Mouse (Mus musculus) cerebellum, adult 11 months (tissue): Measurements from ENCODE around the gene Ercc2.

Source experiments
- DNase-seq: peaks from one replicate; pipeline ENCODE4 v3.0.0; 2022

Ercc2 gene

GRCm38 (mm10) chr7:19359892-19360641, 21.7 kb upstream of the Ercc2 start:
- DNase-seq = peak; percentile 66

- DNase-seq = peak; percentile 91
Observed at GRCm38 (mm10) chr7:19360944-19361343, 20.9 kb upstream of the Ercc2 start.

- peak; percentile 74 for DNase-seq
Observed at GRCm38 (mm10) chr7:19361720-19362119, 20.1 kb upstream of the Ercc2 start.

- no peak for DNase-seq
Observed at GRCm38 (mm10) chr7:19362276-19362675, 19.5 kb upstream of the Ercc2 start.

- peak; percentile 76 for DNase-seq
Observed at GRCm38 (mm10) chr7:19363881-19364280, 17.9 kb upstream of the Ercc2 start.

GRCm38 (mm10) chr7:19365376-19365775, 16.4 kb upstream of the Ercc2 start:
- no peak for DNase-seq

GRCm38 (mm10) chr7:19368380-19368779, 13.4 kb upstream of the Ercc2 start:
- DNase-seq = no peak

- DNase-seq = peak; percentile 73
Observed at GRCm38 (mm10) chr7:19369823-19370425, 11.9 kb upstream of the Ercc2 start.

GRCm38 (mm10) chr7:19373367-19373766, 8.4 kb upstream of the Ercc2 start:
- no peak for DNase-seq

- no peak for DNase-seq
Observed at GRCm38 (mm10) chr7:19375368-19375767, 6.4 kb upstream of the Ercc2 start.

GRCm38 (mm10) chr7:19376019-19376418, 5.8 kb upstream of the Ercc2 start:
- DNase-seq = no peak

GRCm38 (mm10) chr7:19378049-19378448, 3.8 kb upstream of the Ercc2 start:
- DNase-seq = no peak

- DNase-seq = no peak
Observed at GRCm38 (mm10) chr7:19382166-19382541, 344 bp downstream of the Ercc2 start.

- DNase-seq = no peak
Observed at GRCm38 (mm10) chr7:19383708-19384107, 1.9 kb downstream of the Ercc2 start.

- DNase-seq = no peak
Observed at GRCm38 (mm10) chr7:19388699-19389413, 7.0 kb downstream of the Ercc2 start.

- DNase-seq = no peak
Observed at GRCm38 (mm10) chr7:19394484-19394883, 12.7 kb downstream of the Ercc2 start.

- DNase-seq = no peak
Observed at GRCm38 (mm10) chr7:19399496-19400280, 17.9 kb downstream of the Ercc2 start.

GRCm38 (mm10) chr7:19400946-19401345, 19.1 kb downstream of the Ercc2 start:
- no peak for DNase-seq

- DNase-seq = no peak
Observed at GRCm38 (mm10) chr7:19402535-19403112, 20.8 kb downstream of the Ercc2 start.

GRCm38 (mm10) chr7:19403731-19404296, 22.0 kb downstream of the Ercc2 start, which contains the start of gene Klc3:
TSS of gene Klc3 (minus strand) at chr7:19404104.
- no peak for DNase-seq

GRCm38 (mm10) chr7:19404476-19404875, 22.7 kb downstream of the Ercc2 start, which contains the start of gene Ckm:
TSS of gene Ckm (plus strand) at chr7:19404776.
- no peak for DNase-seq

- DNase-seq = peak; percentile 74
Observed at GRCm38 (mm10) chr7:19405417-19405816, 23.6 kb downstream of the Ercc2 start.
